Mouse (Mus musculus): ENCODE measurements around the gene 6820408C15Rik. TPM values are rescaled to one million over a fixed set of nuclear protein-coding genes. Genes with fewer than 3 reads are reported as not detected.
"Not testable (repeated sequence)": the region's sequence is repeated elsewhere in the genome, so short reads cannot be mapped to it uniquely, and the experiment has no call there.

The 6820408C15Rik gene
- total and polyA plus RNA-seq, 3 experiments, result 0.07 to 0.35 (median 0.32) TPM

DNA sequence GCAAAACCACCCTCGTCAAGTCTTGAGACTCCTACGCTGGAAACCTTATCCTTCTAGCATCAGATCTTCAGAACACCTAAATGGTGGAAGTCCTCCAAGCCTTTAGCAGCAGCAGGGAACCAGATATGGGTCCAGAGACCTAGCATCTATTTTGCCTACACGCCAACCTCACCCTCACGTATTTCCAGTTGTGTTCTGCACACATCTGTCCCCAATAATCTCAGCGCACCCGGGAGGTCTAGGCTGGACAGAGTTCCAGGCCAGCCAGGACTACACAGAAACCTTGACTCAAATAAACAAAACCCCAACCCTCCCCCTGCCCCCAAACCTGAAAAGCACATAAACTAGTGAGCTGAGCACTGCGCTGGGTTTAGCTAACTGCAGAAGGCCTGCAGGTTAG lies 3.9 kb upstream of the 6820408C15Rik start:
- no peak for DNase-seq

DNA sequence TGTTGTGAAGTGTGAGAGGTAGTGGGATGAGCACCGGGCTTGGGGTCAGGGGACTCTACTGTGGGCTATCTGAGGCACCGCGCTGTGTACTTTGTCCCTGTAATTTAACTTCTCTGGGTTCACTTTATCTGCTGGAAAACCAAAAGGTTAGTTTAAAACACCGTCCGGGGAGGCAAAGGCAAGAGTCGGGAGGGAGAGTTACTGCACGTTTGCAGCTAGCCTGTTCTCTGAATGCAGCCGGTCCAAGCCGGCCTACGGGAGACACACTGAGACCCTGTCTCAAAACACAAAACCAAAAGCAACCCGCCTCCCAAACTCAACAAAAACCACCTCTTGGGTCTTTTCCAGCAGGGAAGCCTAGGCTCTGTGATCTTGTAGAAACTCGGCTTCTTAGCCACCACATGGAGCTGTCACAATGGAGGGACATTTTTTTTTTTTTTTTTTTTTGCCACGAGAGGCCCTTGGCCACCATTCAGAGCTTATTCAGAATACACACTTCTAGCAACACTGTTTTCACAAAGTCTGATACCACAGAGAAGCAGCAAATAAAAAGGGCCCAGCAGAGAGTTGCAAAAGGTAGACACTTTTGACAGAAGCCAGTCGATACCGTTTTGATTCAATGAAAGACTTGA lies 2.7 kb upstream of the 6820408C15Rik start:
- DNase-seq, result peak; percentile 21

DNA sequence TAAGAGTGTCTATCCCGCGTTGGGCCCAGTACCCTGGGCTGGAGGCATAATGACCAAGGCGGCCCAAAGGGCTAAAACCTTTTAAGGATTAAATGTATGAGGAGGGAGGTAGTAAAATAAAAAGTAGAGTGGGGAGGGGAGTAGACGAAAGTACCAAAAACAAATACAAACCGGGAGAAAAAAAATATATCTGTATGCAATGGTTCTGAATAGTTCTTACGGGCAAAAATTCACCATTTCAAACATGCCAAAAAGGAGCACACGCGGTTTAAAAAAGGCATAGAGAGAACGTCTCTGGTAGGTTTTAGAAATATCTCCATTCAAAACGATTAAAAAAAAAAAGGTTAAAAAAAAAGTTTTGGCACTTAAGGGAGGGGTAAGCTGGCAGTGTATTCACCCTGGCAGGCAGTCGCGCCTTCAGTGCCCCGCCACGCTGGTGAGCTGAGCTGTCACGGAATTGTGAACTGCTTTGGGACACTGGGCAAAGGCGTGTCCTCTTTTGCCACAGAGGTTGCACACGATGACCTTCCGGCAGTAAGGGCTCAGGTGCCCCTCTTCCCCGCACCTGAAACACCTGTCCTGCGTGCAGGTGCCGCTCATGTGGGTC lies 2.1 kb upstream of the 6820408C15Rik start:
- peak; percentile 55 for DNase-seq

GRCm38 (mm10) chr2:152413765-152414584 lies 1.4 kb upstream of the 6820408C15Rik start:
- DNase-seq, result no peak

DNA sequence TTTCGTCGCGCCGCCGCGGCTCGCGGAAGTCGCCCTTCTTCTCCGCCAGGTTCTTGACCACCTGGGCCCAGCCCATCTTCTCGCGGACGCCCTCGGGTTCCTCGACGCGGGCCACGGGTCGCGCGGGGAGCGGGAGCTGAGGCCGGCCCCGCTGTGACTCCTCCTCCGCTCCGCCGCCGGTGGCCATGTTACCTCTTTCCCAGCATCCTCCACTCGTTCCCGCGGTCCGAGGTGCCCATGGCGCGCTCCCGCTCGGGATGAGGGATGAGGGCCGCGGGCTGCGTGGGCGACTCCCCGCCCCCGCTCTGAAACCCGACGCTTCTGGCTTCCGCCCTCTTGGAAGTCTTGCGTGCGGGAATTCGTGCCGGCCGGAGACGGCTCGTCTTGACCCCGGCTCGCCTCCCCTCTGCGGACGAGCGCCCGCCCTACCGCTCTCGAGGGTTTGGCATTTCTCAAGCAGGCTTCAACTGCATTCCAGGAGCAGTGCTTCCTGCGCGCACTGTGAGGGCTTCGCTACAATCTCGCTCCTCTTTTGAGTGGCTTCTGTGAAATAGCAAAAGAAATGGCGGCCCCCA lies 709 bp upstream of the 6820408C15Rik start, which contains the start of gene Zcchc3:
Gene Zcchc3 (minus strand): TSS at position 437 of the 575 bp plus-strand sequence.
- DNase-seq, result peak; percentile 93

DNA sequence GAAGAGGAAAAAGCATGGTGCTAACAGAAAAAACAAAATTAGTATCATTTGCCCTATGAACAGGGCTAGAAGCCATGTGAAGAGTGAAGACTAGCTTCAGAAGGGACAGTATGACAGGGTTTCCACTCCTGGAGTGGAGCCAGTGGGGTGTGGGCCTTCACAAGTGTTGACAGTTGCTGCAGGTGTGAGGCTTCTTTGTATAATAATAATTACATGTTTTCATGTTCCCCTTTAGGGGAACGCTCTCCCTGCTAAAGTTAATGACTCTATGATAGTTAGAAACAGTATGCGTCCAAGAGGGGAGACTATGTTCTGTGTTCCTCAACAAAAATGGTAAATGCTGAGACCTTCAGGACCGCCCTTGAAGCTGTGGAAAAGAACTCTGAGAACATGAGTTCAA lies 399 bp downstream of the 6820408C15Rik start:
- no peak for DNase-seq

GRCm38 (mm10) chr2:152427493-152427892 lies 12.1 kb downstream of the 6820408C15Rik start:
- peak; percentile 52 for DNase-seq

GRCm38 (mm10) chr2:152428481-152428880 lies 13.1 kb downstream of the 6820408C15Rik start:
- not testable (repeated sequence) for DNase-seq

DNA sequence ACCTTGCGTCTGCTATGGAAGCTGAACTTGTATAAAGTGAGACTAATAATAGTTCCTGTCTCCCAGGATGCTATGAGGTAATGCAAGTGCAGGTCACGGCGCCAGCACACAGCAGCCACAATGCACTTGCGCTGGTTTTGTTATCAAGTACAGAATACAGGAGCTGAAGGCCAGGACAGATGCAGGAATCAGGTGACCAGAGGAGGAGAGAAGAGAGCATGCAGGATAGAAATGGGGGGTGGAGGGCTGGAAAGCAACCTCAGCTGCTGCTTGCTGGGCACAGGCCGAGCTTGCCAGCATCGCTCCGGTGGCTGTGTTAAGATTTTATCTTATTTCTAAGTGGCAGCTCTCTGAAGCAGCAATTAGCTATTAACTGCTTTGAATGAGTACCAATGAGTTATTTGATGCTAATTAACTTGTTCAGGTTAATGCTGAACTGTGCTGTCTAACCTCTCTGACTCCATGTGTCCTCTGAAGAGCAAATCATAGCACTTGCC lies 21.1 kb downstream of the 6820408C15Rik start:
- DNase-seq, result no peak

GRCm38 (mm10) chr2:152436983-152437860 lies 21.8 kb downstream of the 6820408C15Rik start:
- DNase-seq, result peak; percentile 91

GRCm38 (mm10) chr2:152438963-152439362 lies 23.6 kb downstream of the 6820408C15Rik start:
- no peak for DNase-seq

DNA sequence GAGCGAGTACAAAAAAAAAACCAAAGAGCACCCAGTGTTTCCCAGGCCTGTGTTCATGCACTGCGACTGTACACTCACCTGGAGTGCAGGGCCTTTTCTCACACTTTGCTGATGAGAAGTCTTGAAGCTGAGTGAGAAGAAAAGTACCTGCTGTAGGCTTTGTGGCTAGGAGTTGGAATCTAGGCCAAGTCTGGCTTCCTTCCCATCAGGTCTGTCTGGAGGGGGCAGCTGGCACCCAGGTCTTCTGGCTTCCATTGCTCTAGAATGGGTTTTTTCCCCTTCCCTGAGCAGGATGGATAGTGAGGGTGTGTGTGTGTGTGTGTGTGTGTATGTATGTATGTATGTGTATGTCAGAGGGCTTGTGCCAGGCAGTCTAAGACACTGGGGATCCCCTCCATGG lies 24.4 kb downstream of the 6820408C15Rik start:
- no peak for DNase-seq

DNA sequence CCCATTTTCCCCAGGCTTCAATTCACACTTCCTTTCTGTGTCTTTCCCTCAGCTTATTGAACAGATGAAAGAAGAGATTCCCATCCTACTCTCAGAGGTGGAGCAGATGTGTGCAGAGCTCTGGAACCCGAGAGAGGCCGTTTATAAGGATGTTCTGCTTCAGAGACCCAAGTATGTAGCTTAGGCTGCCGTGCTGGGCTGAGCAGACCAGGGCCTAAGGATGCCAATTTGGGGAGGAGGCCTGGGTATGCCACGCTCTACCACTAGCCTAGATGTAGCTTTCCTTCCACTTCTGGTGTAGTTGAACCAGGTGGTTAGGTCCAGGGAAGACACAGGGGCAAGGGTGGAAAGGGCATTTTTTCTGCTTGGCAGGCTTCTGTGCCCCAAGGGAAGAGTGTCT lies 26.9 kb downstream of the 6820408C15Rik start:
- no peak for DNase-seq

- DNase-seq, result no peak
Measured at GRCm38 (mm10) chr2:152443281-152443680, 27.9 kb downstream of the 6820408C15Rik start.

GRCm38 (mm10) chr2:152446642-152447041 lies 31.3 kb downstream of the 6820408C15Rik start:
- no peak for DNase-seq

- peak; percentile 13 for DNase-seq
Measured at GRCm38 (mm10) chr2:152447461-152447860, 32.1 kb downstream of the 6820408C15Rik start.

DNA sequence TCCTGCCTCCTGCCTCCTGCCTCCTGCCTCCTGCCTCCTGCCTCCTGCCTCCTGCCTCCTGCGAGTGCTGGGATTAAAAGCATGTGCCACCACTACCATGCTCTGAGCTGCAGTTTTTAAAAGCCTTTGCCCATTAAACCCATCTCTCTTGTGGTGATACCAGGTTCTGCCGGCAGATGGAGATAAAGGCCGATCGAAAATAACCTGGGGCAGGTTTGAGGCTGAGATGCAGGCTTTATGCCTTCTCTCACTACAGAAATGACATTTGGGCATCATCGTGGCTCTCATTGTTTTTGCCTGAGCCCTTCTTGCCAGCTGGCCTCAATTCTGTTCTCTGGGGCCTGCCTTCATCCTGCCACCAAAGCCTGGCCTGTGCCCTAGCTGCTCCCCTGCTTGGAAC lies 34.9 kb downstream of the 6820408C15Rik start:
- DNase-seq, result peak; percentile 47

- no peak for DNase-seq
Measured at GRCm38 (mm10) chr2:152452101-152452781, 36.9 kb downstream of the 6820408C15Rik start.

- DNase-seq, result no peak
Measured at GRCm38 (mm10) chr2:152459241-152459640, 43.9 kb downstream of the 6820408C15Rik start.

DNA sequence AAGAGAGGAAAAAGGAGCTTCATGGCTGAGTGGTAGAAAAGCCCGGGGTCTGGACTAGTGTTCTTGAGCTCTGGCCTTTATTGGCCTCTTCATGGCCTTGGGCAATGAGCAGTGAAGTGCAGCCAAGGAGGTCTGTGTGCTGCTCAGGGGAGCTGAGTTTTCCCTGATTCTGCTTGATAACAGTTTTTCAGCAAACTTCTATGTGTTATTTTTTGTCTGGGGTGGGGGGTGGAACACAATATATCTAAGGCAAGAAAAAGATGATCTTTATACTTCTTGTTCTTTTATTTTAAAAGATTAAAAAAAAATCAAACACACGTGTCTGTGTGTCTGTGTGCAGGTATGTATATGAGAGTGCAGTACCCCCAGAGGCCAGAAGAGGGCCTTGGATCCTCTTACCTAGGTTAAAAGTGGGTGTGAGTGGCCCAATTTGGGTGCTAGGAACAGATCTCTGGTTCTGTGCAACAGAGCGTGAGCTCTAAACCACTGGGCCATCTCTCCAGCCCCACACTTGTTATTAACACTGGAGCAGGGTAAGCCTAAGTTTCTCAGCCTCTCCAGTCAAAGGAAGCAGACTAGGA lies 49.3 kb downstream of the 6820408C15Rik start, which contains the start of gene Defb23:
Gene Defb23 (minus strand): TSS at position 51 of the 581 bp plus-strand sequence.
- DNase-seq, result no peak

Measured in adrenal gland, adult 2 months (tissue).